Mouse (Mus musculus) liver, adult 2 months (tissue): ENCODE results near the gene Rnf126.

ENCODE experiments used
- CTCF ChIP-seq: fragments of 200-500 bp; IDR thresholded peaks from 2 replicates; pipeline ENCODE4 v1.5.1; 2011; ENCODE audit warnings: low read depth, low read length, control low read depth
- POLR2A ChIP-seq: fragments of 200-500 bp; IDR thresholded peaks from 2 replicates; pipeline ENCODE4 v1.6.1; 2011; ENCODE audit warnings: low read length, control low read depth; ENCODE audit not compliant: insufficient read depth; ENCODE audit errors: extremely low read depth

DNA sequence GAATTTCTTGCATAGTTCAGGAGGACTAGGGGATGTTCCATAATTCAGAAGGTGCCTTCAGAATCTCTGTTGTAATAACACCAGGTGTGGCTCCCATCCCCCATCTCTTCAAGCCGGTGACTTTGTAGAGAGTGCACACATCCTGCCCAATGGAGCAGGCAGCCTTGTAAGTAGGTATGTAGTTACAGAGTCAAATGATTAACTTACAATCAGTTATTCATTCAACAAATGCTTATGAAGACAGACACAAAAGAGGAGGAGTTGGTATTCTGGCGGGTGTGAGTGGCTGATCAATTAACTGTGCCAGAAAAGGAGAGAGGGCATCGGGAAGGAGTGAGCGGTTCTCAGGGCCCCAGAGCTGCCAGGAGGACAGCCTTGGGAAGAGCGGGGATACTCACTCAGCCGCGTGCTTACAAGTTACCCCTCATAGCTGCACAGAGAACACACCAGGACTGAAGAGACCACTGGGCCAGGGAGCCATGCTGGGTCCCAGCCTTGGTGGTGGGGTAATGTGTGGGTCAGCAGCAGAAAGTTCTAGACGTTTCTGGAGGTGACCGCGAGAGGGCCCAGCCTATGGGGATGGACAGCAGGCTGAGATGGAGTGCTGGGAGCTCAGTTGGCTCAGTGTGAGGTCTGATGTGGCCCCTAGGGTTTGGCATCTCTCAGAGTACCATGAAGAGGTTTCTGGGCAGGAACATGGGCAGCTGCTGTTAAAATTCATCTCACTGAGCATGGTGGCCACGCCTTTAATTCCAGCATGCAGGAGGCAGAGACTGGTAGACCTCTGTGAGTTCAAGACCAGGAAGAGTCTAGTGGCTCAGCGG is 49.1 kb upstream of the Rnf126 start:
- TF ChIP-seq CTCF (no peak), POLR2A (no peak)
